Mouse (Mus musculus) neutrophil, adult 83 days (primary cell): ENCODE data around the gene Snd1. TPM values are rescaled to one million over a fixed set of nuclear protein-coding genes. Genes with fewer than 3 reads are reported as not detected.

Experiments
- total RNA-seq, 2 experiments: library from RNA; stranded (reverse); gene quantifications; one replicate each; pipeline ENCODE4 v1.2.4; 2023

Snd1 gene
- total RNA-seq, result 10 to 100 TPM; 72.9 to 84.6 TPM

GRCm38 (mm10) chr6:28474839-28475238 lies at the start of gene Snd1:
Gene Snd1 (plus strand): TSS chr6:28475139.

GRCm38 (mm10) chr6:28427096-28427839 lies 47.7 kb upstream of the Snd1 start, which contains the start of gene Fscn3:
Gene Fscn3 (plus strand): TSS chr6:28427789.

GRCm38 (mm10) chr6:28428290-28428689 lies 46.6 kb upstream of the Snd1 start, which contains the start of gene Gcc1:
Gene Gcc1 (minus strand): TSS chr6:28428390.

GRCm38 (mm10) chr6:28449253-28449652 lies 25.7 kb upstream of the Snd1 start, which contains the start of gene Pax4:
Gene Pax4 (minus strand): TSS chr6:28449353.

GRCm38 (mm10) chr6:28831011-28831853 lies 356.3 kb downstream of the Snd1 start, which contains the start of gene Lrrc4:
Gene Lrrc4 (minus strand): TSS chr6:28831747.

Other genes with a start within 250 kb of the Snd1 start
- gene Zfp800, start 77.1 kb upstream of the Snd1 start, total RNA-seq, result 10 to 100 TPM; 25.7 to 26.6 TPM
- gene Arf5, start 51.6 kb upstream of the Snd1 start, total RNA-seq, result 100 to 1,000 TPM; 171 to 175 TPM
- under 1 TPM; 0.28 to 0.35 TPM for gene Fscn3, start 47.4 kb upstream of the Snd1 start, total RNA-seq
- gene Gcc1, start 46.7 kb upstream of the Snd1 start, total RNA-seq, result 10 to 100 TPM; 19.7 to 21.9 TPM
- gene Pax4, start 25.8 kb upstream of the Snd1 start, total RNA-seq, result not detected